Mouse (Mus musculus) liver, embryonic 11.5 days (tissue): ENCODE results near the gene Olfr718-ps1. TPM values are rescaled to one million over a fixed set of nuclear protein-coding genes. Genes with fewer than 3 reads are reported as not detected.

Experiments used
- ATAC-seq: fragments of 200-750 bp; cut with Nextera tagmentation; replicated peaks from 2 replicates; pipeline ENCODE4 v1.8.0; 2017; ENCODE audit warnings: moderate number of reproducible peaks, mild to moderate bottlenecking, moderate TSS enrichment, moderate library complexity; ENCODE audit not compliant: low FRiP score
- DNase-seq: peaks from one replicate; pipeline ENCODE4 v3.0.0-alpha.2; 2017; ENCODE audit warnings: low spot score
- H3K27ac ChIP-seq: fragments of 300-500 bp; sonication (generic); 2 replicates; pipeline ENCODE4 v1.5.1; 2014; ENCODE audit warnings: mild to moderate bottlenecking, low read depth, low read length, control low read depth
- H3K27me3 ChIP-seq: fragments of 300-500 bp; sonication (generic); replicated peaks from 2 replicates; pipeline ENCODE4 v1.6.1; 2014; ENCODE audit warnings: low read length, mixed read lengths; ENCODE audit not compliant: control insufficient read depth, insufficient read depth
- H3K36me3 ChIP-seq: fragments of 300-500 bp; sonication (generic); 2 replicates; pipeline ENCODE4 v1.6.1; 2014; ENCODE audit warnings: mild to moderate bottlenecking, low read length, moderate library complexity, mixed read lengths; ENCODE audit not compliant: control insufficient read depth, insufficient read depth
- H3K4me1 ChIP-seq: fragments of 300-500 bp; sonication (generic); replicated peaks from 2 replicates; pipeline ENCODE4 v1.6.1; 2014; ENCODE audit warnings: low read length, mixed read lengths; ENCODE audit not compliant: control insufficient read depth, insufficient read depth
- H3K4me2 ChIP-seq: fragments of 300-500 bp; sonication (generic); 2 replicates; pipeline ENCODE4 v1.6.1; 2014; ENCODE audit warnings: mild to moderate bottlenecking, control low read depth, moderate library complexity
- H3K4me3 ChIP-seq: fragments of 300-500 bp; sonication (generic); 2 replicates; pipeline ENCODE4 v1.5.1; 2014; ENCODE audit warnings: low read depth, low read length, control low read depth
- H3K9ac ChIP-seq: fragments of 300-500 bp; sonication (generic); 2 replicates; pipeline ENCODE4 v1.6.1; 2014; ENCODE audit warnings: low read depth, low read length, control low read depth
- H3K9me3 ChIP-seq: fragments of 300-500 bp; sonication (generic); 2 replicates; pipeline ENCODE4 v1.6.1; 2016; ENCODE audit warnings: low read length, inconsistent platforms, mixed read lengths; ENCODE audit not compliant: control insufficient read depth
- WGBS: fragments of 180-500 bp; shearing (Covaris S2); extraction: QIAGEN DNeasy Blood & Tissue Kit; methylation state at CpG from one replicate; pipeline ENCODE4 v1.1.7; 2014; 5-methylcytosine and 5-hydroxymethylcytosine counted together
- microRNA-seq: library from miRNA; unstranded; fragments of <30 nt; microRNA quantifications from one replicate; pipeline ENCODE4, GENCODE M21; 2017; ENCODE audit warnings: borderline number of aligned reads
- polyA plus RNA-seq: library from polyadenylated mRNA; unstranded; fragments of >200 nt; fragmentation: Nextera tagmentation; extraction: Ambion mirVana; gene quantifications from 2 replicates; pipeline ENCODE4 v1.2.1, GENCODE M21; 2014

Gene Olfr718-ps1
- polyA plus RNA-seq, 1 experiment from 2014 or later = not detected

GRCm38 (mm10) chr5:143095256-143095655 is 52.1 kb downstream of the Olfr718-ps1 start:
- H3K9ac ChIP-seq = no peak overlapping the region
- no peaks in the 10 kb centered on the region; the same call in 1 of the 2 replicates for H3K4me1 ChIP-seq
- no peak for DNase-seq
- H3K9me3 ChIP-seq = no peaks in the 10 kb centered on the region
- WGBS = 90% methylated on average over 7 of the region's 7 CpGs
- no peak overlapping the region for H3K27ac ChIP-seq
- peaks cover 10% of the 10 kb centered on the region; the same call in 1 of the 2 replicates for H3K36me3 ChIP-seq
- no peak overlapping the region for H3K4me2 ChIP-seq
- H3K4me3 ChIP-seq = no peak overlapping the region
- H3K27me3 ChIP-seq = no peaks in the 10 kb centered on the region
- no peak for ATAC-seq

GRCm38 (mm10) chr5:143092891-143093290 is 54.5 kb downstream of the Olfr718-ps1 start:
- H3K4me1 ChIP-seq = no peaks in the 10 kb centered on the region
- no peak overlapping the region for H3K4me3 ChIP-seq
- no peaks in the 10 kb centered on the region for H3K27me3 ChIP-seq
- H3K9ac ChIP-seq = no peak overlapping the region
- H3K27ac ChIP-seq = no peak overlapping the region
- peaks cover 17% of the 10 kb centered on the region; the same call in 1 of the 2 replicates for H3K36me3 ChIP-seq
- DNase-seq (no peak), ATAC-seq (no peak)
- H3K4me2 ChIP-seq = no peak overlapping the region
- 62% methylated on average over 3 of the region's 3 CpGs for WGBS
- no peaks in the 10 kb centered on the region for H3K9me3 ChIP-seq

- Histone ChIP-seq H3K36me3 (peaks cover 17% of the 10 kb centered on the region; the same call in 1 of the 2 replicates), H3K27me3 (no peaks in the 10 kb centered on the region), H3K27ac (no peak overlapping the region), H3K4me3 (no peak overlapping the region), H3K4me2 (no peak overlapping the region), H3K4me1 (no peaks in the 10 kb centered on the region), H3K9ac (no peak overlapping the region), H3K9me3 (no peaks in the 10 kb centered on the region)
- WGBS = 66% methylated on average over 4 of the region's 4 CpGs
- ATAC-seq (no peak), DNase-seq (no peak)
Measured at GRCm38 (mm10) chr5:143084898-143085297, 62.5 kb downstream of the Olfr718-ps1 start.

Small RNA genes lying within 50 kb of the gene (microRNA-seq; reads per million reads assigned to microRNA genes)
- not detected for gene Gm44405

Other genes starting within 250 kb of the Olfr718-ps1 start
- gene Actb, start 240.8 kb downstream of the Olfr718-ps1 start, polyA plus RNA-seq = 11,958 and 12,749 TPM in 2 replicates
- gene Fscn1, start 187.2 kb downstream of the Olfr718-ps1 start, polyA plus RNA-seq = 142 and 148 TPM in 2 replicates
- 28.7 and 34.7 TPM in 2 replicates for gene Rnf216, start 34.6 kb downstream of the Olfr718-ps1 start, polyA plus RNA-seq
- gene Rbak, start 33.2 kb upstream of the Olfr718-ps1 start, polyA plus RNA-seq = 6.7 and 8.9 TPM in 2 replicates
- 0.21 TPM in 1 of 2 replicates, not detected in the other for gene Spdye4b, start 33.4 kb upstream of the Olfr718-ps1 start, polyA plus RNA-seq
- not detected in 2 replicates for gene Spdye4a, start 79.3 kb upstream of the Olfr718-ps1 start, polyA plus RNA-seq
- 10.7 and 11.2 TPM in 2 replicates for gene Zfp12, start 87.6 kb upstream of the Olfr718-ps1 start, polyA plus RNA-seq
- gene Zfp316, start 122.4 kb upstream of the Olfr718-ps1 start, polyA plus RNA-seq = 0.75 TPM in 2 replicates
- not detected in 2 replicates for gene Zfp853, start 146.0 kb upstream of the Olfr718-ps1 start, polyA plus RNA-seq
- gene E130309D02Rik, start 167.8 kb upstream of the Olfr718-ps1 start, polyA plus RNA-seq = 57.2 and 57.5 TPM in 2 replicates
- gene Zdhhc4, start 181.7 kb upstream of the Olfr718-ps1 start, polyA plus RNA-seq = 58.8 and 63.3 TPM in 2 replicates
- gene Grid2ip, start 209.8 kb upstream of the Olfr718-ps1 start, polyA plus RNA-seq = 0.12 and 0.31 TPM in 2 replicates